Mouse (Mus musculus): ENCODE results near the gene Gm16181. TPM values are rescaled to one million over a fixed set of nuclear protein-coding genes. Genes with fewer than 3 reads are reported as not detected.

Gene Gm16181
- polyA plus RNA-seq, 1 experiment = not detected

- no peak for DNase-seq
- Histone ChIP-seq H3K36me3 (ENCODE audit: control insufficient read depth, insufficient read depth, low read length) (peaks cover 13% of the 10 kb centered on the region), H3K27ac (ENCODE audit: insufficient read depth, low read depth, low read length) (no peak overlapping the region), H3K4me3 (ENCODE audit: insufficient read depth, low read depth, low read length) (no peak overlapping the region), H3K4me1 (ENCODE audit: control insufficient read depth, insufficient read depth, low read length) (peaks cover 4% of the 10 kb centered on the region; the same call in 1 of the 2 replicates), H3K27me3 (replicated peaks; ENCODE audit: control insufficient read depth, insufficient read depth, low read length) (no peaks in the 10 kb centered on the region)
- WGBS = 80% methylated on average over 3 of the region's 3 CpGs
- TF ChIP-seq POLR2A (IDR thresholded peaks at IDR 0.05; ENCODE audit: low read depth, low read length) (no peak), CTCF (conservative IDR thresholded peaks at IDR 0.05; ENCODE audit: insufficient read depth, insufficient read length, low read depth, low read length) (no peak)
These were observed 29.9 kb downstream of the Gm16181 start for GRCm38 (mm10) chr17:35250348-35251120.

GRCm38 (mm10) chr17:35251162-35251719, 30.6 kb downstream of the Gm16181 start:
- DNase-seq = no peak
- WGBS = 65% methylated on average over 15 of the region's 15 CpGs
- H3K27me3 ChIP-seq (replicated peaks; ENCODE audit: control insufficient read depth, insufficient read depth, low read length) = no peaks in the 10 kb centered on the region
- 0 out of 2 replicates have a peak, but pooled peaks cover under 1% of the 10 kb centered on the region for H3K4me1 ChIP-seq (ENCODE audit: control insufficient read depth, insufficient read depth, low read length)
- no peak overlapping the region for H3K27ac ChIP-seq (ENCODE audit: insufficient read depth, low read depth, low read length)
- TF ChIP-seq CTCF (conservative IDR thresholded peaks at IDR 0.05; ENCODE audit: insufficient read depth, insufficient read length, low read depth, low read length) = no peak
- TF ChIP-seq POLR2A (IDR thresholded peaks at IDR 0.05; ENCODE audit: low read depth, low read length) = no peak
- H3K4me3 ChIP-seq (ENCODE audit: insufficient read depth, low read depth, low read length) = no peak overlapping the region
- H3K36me3 ChIP-seq (ENCODE audit: control insufficient read depth, insufficient read depth, low read length) = peaks cover 13% of the 10 kb centered on the region

GRCm38 (mm10) chr17:35251981-35252380, 31.3 kb downstream of the Gm16181 start:
- no peak for TF ChIP-seq CTCF (conservative IDR thresholded peaks at IDR 0.05; ENCODE audit: insufficient read depth, insufficient read length, low read depth, low read length)
- no peak for TF ChIP-seq POLR2A (IDR thresholded peaks at IDR 0.05; ENCODE audit: low read depth, low read length)
- H3K4me3 ChIP-seq (ENCODE audit: insufficient read depth, low read depth, low read length) = no peak overlapping the region
- H3K27ac ChIP-seq (ENCODE audit: insufficient read depth, low read depth, low read length) = no peak overlapping the region
- no peaks in the 10 kb centered on the region for H3K4me1 ChIP-seq (ENCODE audit: control insufficient read depth, insufficient read depth, low read length)
- WGBS = 79% methylated on average over 5 of the region's 5 CpGs
- no peaks in the 10 kb centered on the region for H3K27me3 ChIP-seq (replicated peaks; ENCODE audit: control insufficient read depth, insufficient read depth, low read length)
- H3K36me3 ChIP-seq (ENCODE audit: control insufficient read depth, insufficient read depth, low read length) = peaks cover 11% of the 10 kb centered on the region
- DNase-seq = no peak

GRCm38 (mm10) chr17:35252619-35253292, 32.1 kb downstream of the Gm16181 start:
- TF ChIP-seq CTCF (conservative IDR thresholded peaks at IDR 0.05; ENCODE audit: insufficient read depth, insufficient read length, low read depth, low read length) = no peak
- no peak for TF ChIP-seq POLR2A (IDR thresholded peaks at IDR 0.05; ENCODE audit: low read depth, low read length)
- H3K36me3 ChIP-seq (ENCODE audit: control insufficient read depth, insufficient read depth, low read length) = peaks cover 8% of the 10 kb centered on the region

GRCm38 (mm10) chr17:35253293-35254093, 32.9 kb downstream of the Gm16181 start:
- H3K36me3 ChIP-seq (ENCODE audit: control insufficient read depth, insufficient read depth, low read length) = peaks cover 8% of the 10 kb centered on the region
- no peak for DNase-seq
- TF ChIP-seq POLR2A (IDR thresholded peaks at IDR 0.05; ENCODE audit: low read depth, low read length) = no peak
- TF ChIP-seq CTCF (conservative IDR thresholded peaks at IDR 0.05; ENCODE audit: insufficient read depth, insufficient read length, low read depth, low read length) = no peak
- H3K4me3 ChIP-seq (ENCODE audit: insufficient read depth, low read depth, low read length) = no peak overlapping the region
- no peak overlapping the region for H3K27ac ChIP-seq (ENCODE audit: insufficient read depth, low read depth, low read length)
- WGBS = 75% methylated on average over 32 of the region's 32 CpGs
- no peaks in the 10 kb centered on the region for H3K27me3 ChIP-seq (replicated peaks; ENCODE audit: control insufficient read depth, insufficient read depth, low read length)
- H3K4me1 ChIP-seq (ENCODE audit: control insufficient read depth, insufficient read depth, low read length) = no peaks in the 10 kb centered on the region

More at GRCm38 (mm10) chr17:35252619-35253292, 32.1 kb downstream of the Gm16181 start:
- no peak overlapping the region for H3K4me3 ChIP-seq (ENCODE audit: insufficient read depth, low read depth, low read length)
- H3K27me3 ChIP-seq (replicated peaks; ENCODE audit: control insufficient read depth, insufficient read depth, low read length) = no peaks in the 10 kb centered on the region
- WGBS = 76% methylated on average over 18 of the region's 18 CpGs
- no peaks in the 10 kb centered on the region for H3K4me1 ChIP-seq (ENCODE audit: control insufficient read depth, insufficient read depth, low read length)
- no peak for DNase-seq
- no peak overlapping the region for H3K27ac ChIP-seq (ENCODE audit: insufficient read depth, low read depth, low read length)

GRCm38 (mm10) chr17:35254241-35255098, 33.8 kb downstream of the Gm16181 start:
- TF ChIP-seq POLR2A (IDR thresholded peaks at IDR 0.05; ENCODE audit: low read depth, low read length) (no peak), CTCF (conservative IDR thresholded peaks at IDR 0.05; ENCODE audit: insufficient read depth, insufficient read length, low read depth, low read length) (peak; percentile 83)
- 57% methylated on average over 11 of the region's 11 CpGs for WGBS
- H3K4me3 ChIP-seq (ENCODE audit: insufficient read depth, low read depth, low read length) = no peak overlapping the region
- no peaks in the 10 kb centered on the region for H3K4me1 ChIP-seq (ENCODE audit: control insufficient read depth, insufficient read depth, low read length)
- peak; percentile 76 for DNase-seq
- H3K27ac ChIP-seq (ENCODE audit: insufficient read depth, low read depth, low read length) = no peak overlapping the region
- H3K27me3 ChIP-seq (replicated peaks; ENCODE audit: control insufficient read depth, insufficient read depth, low read length) = no peaks in the 10 kb centered on the region
- peaks cover 6% of the 10 kb centered on the region for H3K36me3 ChIP-seq (ENCODE audit: control insufficient read depth, insufficient read depth, low read length)

All from kidney, adult 2 months (tissue).